Mouse (Mus musculus) mouse embryonic stem cell (cell line): Measurements from ENCODE around the gene Kcnab2.

Source experiments
- in situ Hi-C, 2 experiments: fragments of 300-500 bp; cut with MboI; formaldehyde crosslinking; loops; 1 replicate in 1 of 2; 3 replicates in 1 of 2; pipeline ENCODE4 v1.14.3; 2019 to 2020; ENCODE audit warnings: low sequenced_read_pairs in 2 of 2, low pct_unique_long_range_greater_than_20kb in 1 of 2, mixed read lengths in 1 of 2; ENCODE audit not compliant: unreplicated experiment in 1 of 2

Gene Kcnab2

GRCm38 (mm10) chr4:152477466-152478223 is at the start of gene Kcnab2:
Gene Kcnab2 (minus strand): TSS chr4:152477871.
- in situ Hi-C loops, result no loop called here

- in situ Hi-C loops, result no loop called here
Observed at GRCm38 (mm10) chr4:152520083-152520482, 42.4 kb upstream of the Kcnab2 start.

GRCm38 (mm10) chr4:152519106-152519505 is 41.4 kb upstream of the Kcnab2 start:
- in situ Hi-C loops, result no loop called here

- in situ Hi-C loops, result no loop called here
Observed at GRCm38 (mm10) chr4:152514884-152515283, 37.2 kb upstream of the Kcnab2 start.

GRCm38 (mm10) chr4:152512221-152512925 is 34.7 kb upstream of the Kcnab2 start:
- in situ Hi-C loops, result no loop called here

DNA sequence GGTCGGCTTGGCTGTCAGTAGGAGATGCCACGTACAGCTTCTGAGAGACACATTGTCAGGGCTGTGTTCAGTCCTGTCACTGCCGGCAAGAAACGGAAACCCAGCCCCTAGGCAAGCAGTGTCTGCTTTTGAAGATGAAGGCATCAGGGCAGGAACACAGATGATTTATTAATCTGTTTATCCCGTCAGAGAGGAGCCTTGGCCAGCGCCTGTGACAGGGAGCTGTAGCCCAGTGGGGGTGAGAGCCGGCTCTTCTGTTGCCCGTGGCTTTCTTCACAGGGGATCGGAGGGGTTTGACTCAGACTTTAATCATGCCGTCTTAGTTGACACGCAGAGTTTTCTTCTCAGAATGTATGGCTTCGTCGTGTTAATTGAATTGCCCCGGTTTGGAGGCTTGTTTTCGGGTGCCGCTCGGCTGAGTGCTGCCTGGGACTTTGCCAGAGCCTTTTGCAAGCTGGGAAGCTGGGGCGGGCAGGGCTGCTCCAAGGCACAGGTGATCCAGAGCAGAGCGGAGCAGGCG is 16.7 kb upstream of the Kcnab2 start:
- in situ Hi-C loops, result no loop called here

DNA sequence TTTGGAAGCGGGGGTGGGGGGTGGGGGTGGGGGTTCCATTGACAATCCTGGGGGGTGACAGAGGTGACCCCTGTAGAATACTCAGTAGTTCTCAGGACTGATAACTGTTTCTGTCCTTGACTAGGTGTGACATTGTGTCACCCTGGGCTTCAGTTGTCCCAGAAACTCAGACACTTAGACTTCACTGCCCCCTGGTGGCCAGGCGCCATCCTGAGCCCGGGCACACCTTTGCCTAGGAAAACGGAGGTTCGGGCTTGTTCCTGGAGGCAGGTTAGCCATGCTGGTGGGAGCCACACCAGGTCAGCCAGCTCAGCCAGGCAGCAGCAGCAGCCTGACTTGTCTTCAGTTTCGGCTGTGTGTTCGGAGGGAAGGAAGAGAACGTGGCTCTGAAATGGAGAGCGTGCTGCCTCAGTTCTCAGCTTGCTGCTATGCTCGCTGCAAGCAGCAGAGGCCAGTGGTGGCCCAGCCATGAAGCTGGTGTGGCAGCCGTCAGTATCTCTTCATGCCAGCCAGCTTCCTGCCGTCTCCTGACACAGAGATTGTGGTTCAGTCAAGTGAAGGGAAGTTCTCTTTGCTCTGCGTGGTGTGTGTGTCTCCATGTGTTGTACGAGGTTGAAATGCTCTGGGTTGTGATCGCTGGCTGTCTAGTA is 13.7 kb upstream of the Kcnab2 start:
- in situ Hi-C loops, result no loop called here

DNA sequence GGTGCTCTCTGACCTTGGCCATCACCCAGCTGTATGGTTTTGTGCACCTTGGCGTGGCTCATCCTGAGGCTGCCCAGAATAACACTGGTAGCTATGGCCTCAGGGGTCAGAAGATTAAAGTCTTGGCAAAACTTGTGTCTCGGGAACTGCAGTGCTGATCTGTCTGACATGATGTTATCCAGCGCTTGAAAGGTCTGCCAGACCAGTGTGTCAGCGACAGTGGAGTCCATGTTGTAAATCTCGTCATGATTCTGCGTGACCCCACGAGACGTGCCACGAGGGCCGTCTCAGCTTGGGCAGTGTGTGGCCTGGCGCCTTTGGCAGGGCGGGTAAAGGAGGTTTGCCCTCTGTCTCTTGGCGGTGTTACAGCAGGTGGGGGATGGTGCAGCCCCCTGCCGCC is 12.6 kb upstream of the Kcnab2 start:
- in situ Hi-C loops, result no loop called here

- in situ Hi-C loops, result no loop called here
Observed at GRCm38 (mm10) chr4:152488046-152488445, 10.4 kb upstream of the Kcnab2 start.

GRCm38 (mm10) chr4:152480426-152480825 is 2.8 kb upstream of the Kcnab2 start:
- in situ Hi-C loops, result no loop called here

- in situ Hi-C loops, result no loop called here
Observed at GRCm38 (mm10) chr4:152478224-152478567, 525 bp upstream of the Kcnab2 start.

DNA sequence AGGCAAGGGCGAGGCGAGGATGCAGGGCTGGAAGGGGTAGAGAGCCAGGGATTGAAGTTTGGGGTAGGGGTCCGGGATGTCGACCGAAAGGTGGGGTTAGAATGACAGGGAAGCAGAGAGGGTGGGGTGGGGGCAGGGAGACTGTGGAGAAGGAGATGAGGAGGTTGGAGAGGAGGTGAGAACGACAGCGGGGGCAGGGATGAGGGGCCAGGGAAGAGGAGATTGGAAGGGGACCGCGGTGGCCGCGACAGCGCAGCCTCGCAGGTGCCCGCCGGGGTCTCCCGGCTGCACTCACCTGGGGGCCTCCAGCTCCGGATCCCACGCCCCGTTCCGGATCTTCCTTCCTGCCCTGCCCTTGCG is 585 bp downstream of the Kcnab2 start:
- in situ Hi-C loops, result no loop called here

GRCm38 (mm10) chr4:152476427-152477023 is 1.1 kb downstream of the Kcnab2 start, which contains the start of gene Nphp4:
Gene Nphp4 (plus strand): TSS chr4:152476706.
- in situ Hi-C loops, result no loop called here

- in situ Hi-C loops, result no loop called here
Observed at GRCm38 (mm10) chr4:152475941-152476340, 1.7 kb downstream of the Kcnab2 start.

GRCm38 (mm10) chr4:152467951-152468350 is 9.7 kb downstream of the Kcnab2 start:
- in situ Hi-C loops, result no loop called here

DNA sequence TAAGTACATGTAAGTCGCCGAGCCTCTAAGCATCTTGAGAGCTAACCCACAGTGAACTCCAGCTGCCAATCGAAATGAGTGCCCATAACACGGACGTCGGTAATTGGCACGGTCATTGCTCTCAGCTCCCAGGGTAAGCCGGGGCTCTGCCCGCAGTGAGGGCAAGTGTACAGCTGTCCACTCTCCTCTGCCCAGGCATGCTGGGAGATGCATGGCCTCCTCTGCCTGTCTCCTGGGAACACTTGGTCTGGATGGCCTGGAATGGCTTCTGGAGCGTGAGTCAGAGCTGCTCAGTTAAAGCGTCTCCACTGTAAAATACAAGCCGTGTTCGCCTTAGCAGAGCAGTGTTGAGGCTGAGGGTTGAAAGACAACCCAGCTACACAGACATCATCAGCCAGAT is 11.1 kb downstream of the Kcnab2 start:
- in situ Hi-C loops, result no loop called here

DNA sequence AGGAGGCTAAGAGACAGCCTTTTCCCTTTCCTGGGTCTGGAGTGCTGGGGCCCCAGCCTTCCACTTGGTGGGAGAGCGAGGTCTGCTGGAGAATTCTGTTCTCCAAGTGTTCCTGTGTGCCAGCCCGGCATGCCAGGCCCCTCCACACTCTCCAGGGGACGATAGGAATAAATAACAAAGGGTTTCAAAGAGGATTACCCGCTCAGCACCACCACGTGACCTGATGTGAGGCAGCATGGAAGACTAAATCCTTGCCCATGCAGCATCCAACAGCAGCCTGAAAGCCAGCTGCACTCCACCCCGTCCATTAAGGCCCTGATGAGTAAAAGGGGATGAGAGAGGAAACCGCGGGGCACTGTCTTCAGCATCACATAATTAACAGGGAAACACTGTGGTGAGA is 12.6 kb downstream of the Kcnab2 start:
- in situ Hi-C loops, result no loop called here

GRCm38 (mm10) chr4:152463147-152463546 is 14.5 kb downstream of the Kcnab2 start:
- in situ Hi-C loops, result no loop called here

GRCm38 (mm10) chr4:152462516-152462915 is 15.2 kb downstream of the Kcnab2 start:
- in situ Hi-C loops, result no loop called here
